Mouse (Mus musculus): ENCODE measurements around the gene Ypel3.
"Not testable (repeated sequence)": the region's sequence is repeated elsewhere in the genome, so short reads cannot be mapped to it uniquely, and the experiment has no call there.

Ypel3 gene

GRCm38 (mm10) chr7:126776598-126777057 lies at the start of gene Ypel3:
Gene Ypel3 (plus strand): TSS chr7:126776955.
- peak; percentile 96 to 97 for DNase-seq (ENCODE audit: low spot score in 2 of 2)

GRCm38 (mm10) chr7:126730256-126730789 lies 46.4 kb upstream of the Ypel3 start:
- DNase-seq (ENCODE audit: low spot score in 2 of 2): not testable (repeated sequence)

GRCm38 (mm10) chr7:126736122-126736521 lies 40.6 kb upstream of the Ypel3 start:
- no peak for DNase-seq (ENCODE audit: low spot score in 2 of 2)

GRCm38 (mm10) chr7:126739551-126739950 lies 37.2 kb upstream of the Ypel3 start:
- peak; percentile 62 to 76 for DNase-seq (ENCODE audit: low spot score in 2 of 2)

GRCm38 (mm10) chr7:126740132-126740735 lies 36.5 kb upstream of the Ypel3 start:
- DNase-seq (ENCODE audit: low spot score in 2 of 2): peak in 1 of 2 experiments; percentile 28

- peak; percentile 50 to 51 for DNase-seq (ENCODE audit: low spot score in 2 of 2)
Measured at GRCm38 (mm10) chr7:126740977-126741376, 35.8 kb upstream of the Ypel3 start.

- DNase-seq (ENCODE audit: low spot score in 2 of 2): no peak
Measured at GRCm38 (mm10) chr7:126741452-126741851, 35.3 kb upstream of the Ypel3 start.

- DNase-seq (ENCODE audit: low spot score in 2 of 2): peak in 1 of 2 experiments; percentile 38
Measured at GRCm38 (mm10) chr7:126741964-126742482, 34.7 kb upstream of the Ypel3 start.

GRCm38 (mm10) chr7:126746066-126746465 lies 30.7 kb upstream of the Ypel3 start:
- no peak for DNase-seq (ENCODE audit: low spot score in 2 of 2)

GRCm38 (mm10) chr7:126746798-126747197 lies 30.0 kb upstream of the Ypel3 start:
- DNase-seq (ENCODE audit: low spot score in 2 of 2): no peak

- DNase-seq (ENCODE audit: low spot score in 2 of 2): no peak
Measured at GRCm38 (mm10) chr7:126748824-126749223, 27.9 kb upstream of the Ypel3 start.

- DNase-seq (ENCODE audit: low spot score in 2 of 2): no peak
Measured at GRCm38 (mm10) chr7:126749582-126750343, 27.0 kb upstream of the Ypel3 start.

- DNase-seq (ENCODE audit: low spot score in 2 of 2): peak in 1 of 2 experiments; percentile 79
Measured at GRCm38 (mm10) chr7:126754866-126755265, 21.9 kb upstream of the Ypel3 start.

GRCm38 (mm10) chr7:126758539-126758938 lies 18.2 kb upstream of the Ypel3 start:
- DNase-seq (ENCODE audit: low spot score in 2 of 2): no peak

- DNase-seq (ENCODE audit: low spot score in 2 of 2): peak; percentile 93 to 94
Measured at GRCm38 (mm10) chr7:126759050-126759671, 17.6 kb upstream of the Ypel3 start, which contains the start of gene Mapk3. Gene Mapk3 (plus strand): TSS chr7:126759601.

GRCm38 (mm10) chr7:126759672-126760390 lies 16.9 kb upstream of the Ypel3 start:
- no peak for DNase-seq (ENCODE audit: low spot score in 2 of 2)

GRCm38 (mm10) chr7:126760391-126760802 lies 16.4 kb upstream of the Ypel3 start:
- peak; percentile 68 to 69 for DNase-seq (ENCODE audit: low spot score in 2 of 2)

- no peak for DNase-seq (ENCODE audit: low spot score in 2 of 2)
Measured at GRCm38 (mm10) chr7:126760956-126761355, 15.8 kb upstream of the Ypel3 start.

GRCm38 (mm10) chr7:126761529-126762067 lies 15.2 kb upstream of the Ypel3 start:
- DNase-seq (ENCODE audit: low spot score in 2 of 2): no peak

GRCm38 (mm10) chr7:126762471-126763008 lies 14.2 kb upstream of the Ypel3 start:
- DNase-seq (ENCODE audit: low spot score in 2 of 2): peak in 1 of 2 experiments; percentile 80

- no peak for DNase-seq (ENCODE audit: low spot score in 2 of 2)
Measured at GRCm38 (mm10) chr7:126765540-126765939, 11.2 kb upstream of the Ypel3 start.
